Mouse (Mus musculus) cortical plate, adult 2 months (tissue): ENCODE measurements at regions not wholly inside any gene's neighbourhood (a gene's known extent, or its start where the extent isn't known, plus 50 kb on each side); places are given as distances from the start of the nearest gene placed in this dataset.

Experiments
- CTCF ChIP-seq: fragments of 200-500 bp; IDR thresholded peaks from 2 replicates; pipeline ENCODE4 v1.5.1; 2011; ENCODE audit warnings: mild to moderate bottlenecking, control low read depth, low read length; ENCODE audit not compliant: insufficient read depth; ENCODE audit errors: extremely low read depth
- POLR2A ChIP-seq: fragments of 200-500 bp; IDR thresholded peaks from 2 replicates; pipeline ENCODE4 v1.6.1; 2011; ENCODE audit warnings: mild to moderate bottlenecking, low read length, control low read depth; ENCODE audit not compliant: insufficient read depth; ENCODE audit errors: extremely low read depth

DNA sequence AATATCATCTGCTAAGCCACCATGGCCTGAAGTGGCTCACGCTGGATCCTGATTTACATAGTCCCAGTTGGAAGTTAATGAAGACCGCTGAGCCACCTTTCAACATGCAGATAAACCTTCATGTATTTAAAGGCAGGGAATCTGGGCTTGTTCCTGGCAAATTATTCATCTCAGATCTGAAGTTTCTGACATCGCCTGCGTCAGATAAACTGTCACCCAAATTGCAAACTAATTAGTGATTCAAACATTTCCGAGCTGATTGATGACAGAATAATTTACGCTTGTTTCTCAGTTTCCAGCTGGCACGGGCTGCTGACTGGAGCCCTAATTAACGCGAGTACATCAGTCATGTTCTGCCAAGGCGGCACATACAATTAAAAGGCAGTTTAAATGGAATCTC, 179.3 kb upstream of the Tle4 start:
- TF ChIP-seq CTCF (no peak), POLR2A (no peak)
